Mouse (Mus musculus) G1E (cell line): ENCODE measurements around the gene 1700011L22Rik.

Experiments
- CTCF ChIP-seq: IDR thresholded peaks from 2 replicates; pipeline ENCODE4 v1.5.1; 2012; ENCODE audit warnings: low read depth, low read length, inconsistent platforms, mixed read lengths
- GATA1 ChIP-seq: IDR thresholded peaks from 2 replicates; pipeline ENCODE4 v1.6.1; 2012; ENCODE audit warnings: borderline replicate concordance, low read length, inconsistent platforms, mixed read lengths

DNA sequence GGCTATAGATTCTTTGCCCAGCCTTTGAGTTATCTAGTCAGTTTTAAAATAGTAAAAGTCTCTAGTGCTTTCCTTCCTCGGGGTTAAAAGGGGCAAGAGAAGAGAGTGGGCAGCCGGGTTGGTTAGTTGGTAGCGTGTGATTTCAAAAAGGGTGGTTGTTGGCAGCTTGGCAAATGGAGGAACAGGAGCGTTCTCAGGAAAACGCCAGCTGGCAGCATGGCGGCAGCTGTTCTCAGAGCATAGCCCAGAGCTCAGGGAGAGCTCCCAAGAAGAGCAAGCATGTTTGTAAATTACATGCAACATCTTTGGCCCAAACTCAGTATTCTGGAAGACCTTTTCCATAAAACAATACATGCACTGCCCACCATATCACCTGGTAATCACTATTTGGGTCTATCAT is 5.4 kb upstream of the 1700011L22Rik start:
- TF ChIP-seq GATA1 (no peak), CTCF (no peak)
